Mouse (Mus musculus) neural tube, embryonic 14.5 days (tissue): ENCODE data around the gene Olfr348. TPM values are rescaled to one million over a fixed set of nuclear protein-coding genes. Genes with fewer than 3 reads are reported as not detected.

Experiments used
- ATAC-seq: fragments of 200-750 bp; cut with Nextera tagmentation; 2 replicates; pipeline ENCODE4 v1.8.0; 2017; ENCODE audit warnings: low read depth, mild to moderate bottlenecking, moderate TSS enrichment, moderate library complexity
- H3K27ac ChIP-seq: fragments of 300-500 bp; sonication (generic); 2 replicates; pipeline ENCODE4 v1.5.1; 2014; ENCODE audit warnings: low read depth, mild to moderate bottlenecking, control low read depth, low read length, moderate library complexity, mixed read lengths
- H3K27me3 ChIP-seq: fragments of 300-500 bp; sonication (generic); 2 replicates; pipeline ENCODE4 v1.6.1; 2014; ENCODE audit warnings: low read length; ENCODE audit not compliant: control insufficient read depth, insufficient read depth
- H3K36me3 ChIP-seq: fragments of 300-500 bp; sonication (generic); 2 replicates; pipeline ENCODE4 v1.6.1; 2014; ENCODE audit warnings: low read length, mixed read lengths; ENCODE audit not compliant: control insufficient read depth, insufficient read depth
- H3K4me1 ChIP-seq: fragments of 300-500 bp; sonication (generic); 2 replicates; pipeline ENCODE4 v1.6.1; 2014; ENCODE audit warnings: low read length; ENCODE audit not compliant: control insufficient read depth, insufficient read depth
- H3K4me2 ChIP-seq: fragments of 300-500 bp; sonication (generic); 2 replicates; pipeline ENCODE4 v1.6.1; 2014; ENCODE audit warnings: mild to moderate bottlenecking, low read depth, low read length, control low read depth
- H3K4me3 ChIP-seq: fragments of 300-500 bp; sonication (generic); 2 replicates; pipeline ENCODE4 v1.5.1; 2014; ENCODE audit warnings: low read depth, low read length, control low read depth, mixed read lengths
- H3K9ac ChIP-seq: fragments of 300-500 bp; sonication (generic); replicated peaks from 2 replicates; pipeline ENCODE4 v1.6.1; 2014; ENCODE audit warnings: low read depth, mild to moderate bottlenecking, control low read depth, low read length, mixed read lengths
- H3K9me3 ChIP-seq: fragments of 300-500 bp; sonication (generic); 2 replicates; pipeline ENCODE4 v1.6.1; 2016; ENCODE audit warnings: low read length; ENCODE audit not compliant: control insufficient read depth
- WGBS: fragments of 180-500 bp; shearing (Covaris S2); extraction: QIAGEN DNeasy Blood & Tissue Kit; methylation state at CpG from one replicate; pipeline ENCODE4 v1.1.7; 2014; 5-methylcytosine and 5-hydroxymethylcytosine counted together
- polyA plus RNA-seq: library from polyadenylated mRNA; unstranded; fragments of >200 nt; fragmentation: Nextera tagmentation; extraction: Ambion mirVana; gene quantifications from 2 replicates; pipeline ENCODE4 v1.2.1, GENCODE M21; 2014

Gene Olfr348
- polyA plus RNA-seq: not detected in 2 replicates

DNA sequence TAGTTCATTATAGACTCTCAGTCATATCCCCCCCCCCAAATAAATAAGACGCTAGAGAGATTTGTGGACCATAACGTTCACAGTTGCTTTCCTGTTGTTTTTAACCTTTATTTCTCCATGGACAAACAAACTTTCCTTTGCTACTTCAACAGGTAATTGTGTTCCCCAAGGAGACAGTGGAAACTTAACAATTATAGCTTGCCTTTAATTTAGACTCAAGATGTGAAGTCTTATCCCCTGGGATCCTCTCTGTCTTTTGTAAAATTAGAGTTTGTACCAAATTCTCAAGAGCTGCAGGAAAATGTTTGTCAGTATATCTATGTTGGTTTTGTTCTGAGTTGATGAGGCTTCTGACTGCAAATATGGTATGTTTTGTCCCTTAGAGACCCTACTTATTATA lies at the start of gene Olfr348:
Gene Olfr348, plus strand, starts transcription at position 301 of the 400 bp plus-strand sequence.
- no peak within 1 kb of the TSS for H3K4me2 ChIP-seq
- H3K36me3 ChIP-seq: no peaks in the 10 kb centered on the region
- H3K9ac ChIP-seq: no peak within 1 kb of the TSS
- no peak for ATAC-seq
- H3K9me3 ChIP-seq: peaks cover 4% of the 10 kb centered on the region; the same call in 1 of the 2 replicates
- no peak within 1 kb of the TSS for H3K27ac ChIP-seq
- 79% methylated on average over 2 of the region's 2 CpGs for WGBS
- no peak within 1 kb of the TSS for H3K4me3 ChIP-seq
- H3K4me1 ChIP-seq: no peaks in the 10 kb centered on the region
- H3K27me3 ChIP-seq: no peaks in the 10 kb centered on the region

GRCm38 (mm10) chr2:36736226-36736625 lies 47.9 kb upstream of the Olfr348 start:
- Histone ChIP-seq H3K9me3 (no peaks in the 10 kb centered on the region), H3K36me3 (no peaks in the 10 kb centered on the region), H3K4me2 (no peak overlapping the region), H3K27me3 (no peaks in the 10 kb centered on the region), H3K4me3 (no peak overlapping the region), H3K9ac (no peak overlapping the region), H3K4me1 (no peaks in the 10 kb centered on the region), H3K27ac (no peak overlapping the region)
- ATAC-seq: no peak
- 59% methylated on average over 3 of the region's 3 CpGs for WGBS

GRCm38 (mm10) chr2:36790238-36790637 lies 6.2 kb downstream of the Olfr348 start, which contains the start of gene Olfr50:
TSS of gene Olfr50 (plus strand) at chr2:36790538.
- Histone ChIP-seq H3K27ac (no peak within 1 kb of the TSS), H3K4me2 (no peak within 1 kb of the TSS), H3K36me3 (no peaks in the 10 kb centered on the region), H3K9ac (no peak within 1 kb of the TSS), H3K27me3 (no peaks in the 10 kb centered on the region), H3K4me3 (no peak within 1 kb of the TSS), H3K4me1 (no peaks in the 10 kb centered on the region), H3K9me3 (peaks cover 8% of the 10 kb centered on the region)
- WGBS: 78% methylated on average over 2 of the region's 2 CpGs
- no peak for ATAC-seq

GRCm38 (mm10) chr2:36816932-36817331 lies 32.9 kb downstream of the Olfr348 start, which contains the start of gene Olfr3:
TSS of gene Olfr3 (minus strand) at chr2:36817032.
- Histone ChIP-seq H3K27me3 (no peaks in the 10 kb centered on the region), H3K4me3 (no peak within 1 kb of the TSS), H3K4me2 (no peak within 1 kb of the TSS), H3K36me3 (no peaks in the 10 kb centered on the region), H3K27ac (no peak within 1 kb of the TSS), H3K9ac (no peak within 1 kb of the TSS), H3K4me1 (no peaks in the 10 kb centered on the region), H3K9me3 (no peaks in the 10 kb centered on the region)
- 70% methylated on average over 1 of the region's 1 CpGs for WGBS
- no peak for ATAC-seq

Other genes starting within 250 kb of the Olfr348 start
- not detected in 2 replicates for gene Olfr344, start 217.6 kb upstream of the Olfr348 start, polyA plus RNA-seq
- gene Olfr345, start 144.2 kb upstream of the Olfr348 start, polyA plus RNA-seq: not detected in 2 replicates
- not detected in 2 replicates for gene Olfr346, start 98.5 kb upstream of the Olfr348 start, polyA plus RNA-seq
- gene Olfr347, start 52.4 kb upstream of the Olfr348 start, polyA plus RNA-seq: not detected in 2 replicates
- gene Olfr50, start 6.3 kb downstream of the Olfr348 start, polyA plus RNA-seq: not detected in 2 replicates
- not detected in 2 replicates for gene Olfr3, start 32.8 kb downstream of the Olfr348 start, polyA plus RNA-seq
- gene Olfr350, start 62.0 kb downstream of the Olfr348 start, polyA plus RNA-seq: not detected in 2 replicates
- gene Olfr351, start 78.4 kb downstream of the Olfr348 start, polyA plus RNA-seq: not detected in 2 replicates
- not detected in 2 replicates for gene Olfr352, start 84.2 kb downstream of the Olfr348 start, polyA plus RNA-seq
- not detected in 2 replicates for gene Olfr353, start 108.7 kb downstream of the Olfr348 start, polyA plus RNA-seq
- gene Olfr354, start 121.4 kb downstream of the Olfr348 start, polyA plus RNA-seq: not detected in 2 replicates
- gene Olfr355, start 144.6 kb downstream of the Olfr348 start, polyA plus RNA-seq: not detected in 2 replicates
- not detected in 2 replicates for gene Olfr356, start 152.8 kb downstream of the Olfr348 start, polyA plus RNA-seq
- not detected in 2 replicates for gene Olfr357, start 209.6 kb downstream of the Olfr348 start, polyA plus RNA-seq
- gene Olfr358, start 225.1 kb downstream of the Olfr348 start, polyA plus RNA-seq: not detected in 2 replicates